Mouse (Mus musculus): ENCODE data around the gene Rcbtb2. TPM values are rescaled to one million over a fixed set of nuclear protein-coding genes. Genes with fewer than 3 reads are reported as not detected.
A peak's percentile ranks its signal among the peaks of the same experiment; 100 is the strongest.
"Not testable (repeated sequence)": the region's sequence is repeated elsewhere in the genome, so short reads cannot be mapped to it uniquely, and the experiment has no call there.

The Rcbtb2 gene
- polyA plus RNA-seq, 1 experiment from 2014 or later: 160 TPM

GRCm38 (mm10) chr14:73102270-73102865 is 20.5 kb upstream of the Rcbtb2 start:
- peak; percentile 28 for DNase-seq (ENCODE audit: low spot score)
- 70% methylated on average over 12 of the region's 12 CpGs for WGBS
- no peak for ATAC-seq (replicated peaks; ENCODE audit: low FRiP score)
- H3K4me3 ChIP-seq (ENCODE audit: low read depth, low read length): no peak overlapping the region
- no peak overlapping the region for H3K9ac ChIP-seq (ENCODE audit: low read length)
- no peaks in the 10 kb centered on the region for H3K9me3 ChIP-seq (ENCODE audit: control insufficient read depth, low read length)
- no peaks in the 10 kb centered on the region for H3K36me3 ChIP-seq (ENCODE audit: control insufficient read depth, insufficient read depth, low read length)
- no peak overlapping the region for H3K4me2 ChIP-seq (ENCODE audit: low read depth, low read length, severe bottlenecking)
- no peak overlapping the region for H3K27ac ChIP-seq (ENCODE audit: low read depth, low read length)
- H3K4me1 ChIP-seq (replicated peaks; ENCODE audit: control insufficient read depth, insufficient read depth, low read length): no peaks in the 10 kb centered on the region
- no peaks in the 10 kb centered on the region for H3K27me3 ChIP-seq (ENCODE audit: control insufficient read depth, insufficient read depth, low read length)

GRCm38 (mm10) chr14:73102986-73103385 is 19.9 kb upstream of the Rcbtb2 start:
- H3K27me3 ChIP-seq (ENCODE audit: control insufficient read depth, insufficient read depth, low read length); ATAC-seq (replicated peaks; ENCODE audit: low FRiP score): not testable (repeated sequence)

DNA sequence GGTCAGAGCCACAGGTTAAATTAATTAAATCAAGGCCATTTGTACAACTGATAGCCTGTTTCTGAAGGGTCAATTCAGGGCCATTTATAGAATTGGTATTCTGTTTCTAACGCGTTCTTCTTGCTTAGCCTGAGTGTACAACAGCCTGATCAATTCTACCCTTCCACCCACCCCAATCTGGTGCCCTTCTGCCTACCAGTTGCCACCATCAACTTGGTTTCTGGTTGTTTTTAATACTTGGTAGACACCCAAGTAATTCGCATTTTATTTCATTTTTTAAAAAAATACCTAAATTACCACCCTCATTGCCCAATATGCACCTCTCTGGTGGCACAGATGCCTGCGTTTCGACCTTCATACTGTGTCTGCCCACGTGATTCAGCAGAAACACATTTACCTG is 17.9 kb upstream of the Rcbtb2 start:
- 83% methylated on average over 6 of the region's 6 CpGs for WGBS
- ATAC-seq (replicated peaks; ENCODE audit: low FRiP score) (no peak), DNase-seq (ENCODE audit: low spot score) (no peak)
- no peaks in the 10 kb centered on the region for H3K36me3 ChIP-seq (ENCODE audit: control insufficient read depth, insufficient read depth, low read length)
- H3K4me1 ChIP-seq (replicated peaks; ENCODE audit: control insufficient read depth, insufficient read depth, low read length): no peaks in the 10 kb centered on the region
- no peak overlapping the region for H3K9ac ChIP-seq (ENCODE audit: low read length)
- no peaks in the 10 kb centered on the region for H3K9me3 ChIP-seq (ENCODE audit: control insufficient read depth, low read length)
- H3K4me2 ChIP-seq (ENCODE audit: low read depth, low read length, severe bottlenecking): no peak overlapping the region
- H3K4me3 ChIP-seq (ENCODE audit: low read depth, low read length): no peak overlapping the region
- H3K27ac ChIP-seq (ENCODE audit: low read depth, low read length): no peak overlapping the region
- H3K27me3 ChIP-seq (ENCODE audit: control insufficient read depth, insufficient read depth, low read length): no peaks in the 10 kb centered on the region

More at GRCm38 (mm10) chr14:73102986-73103385, 19.9 kb upstream of the Rcbtb2 start:
- WGBS: 28% methylated on average over 4 of the region's 4 CpGs
- not testable (repeated sequence) for H3K4me2 ChIP-seq (ENCODE audit: low read depth, low read length, severe bottlenecking); DNase-seq (ENCODE audit: low spot score); H3K36me3 ChIP-seq (ENCODE audit: control insufficient read depth, insufficient read depth, low read length); H3K9ac ChIP-seq (ENCODE audit: low read length); H3K27ac ChIP-seq (ENCODE audit: low read depth, low read length); H3K4me3 ChIP-seq (ENCODE audit: low read depth, low read length); H3K4me1 ChIP-seq (replicated peaks; ENCODE audit: control insufficient read depth, insufficient read depth, low read length); H3K9me3 ChIP-seq (ENCODE audit: control insufficient read depth, low read length)

DNA sequence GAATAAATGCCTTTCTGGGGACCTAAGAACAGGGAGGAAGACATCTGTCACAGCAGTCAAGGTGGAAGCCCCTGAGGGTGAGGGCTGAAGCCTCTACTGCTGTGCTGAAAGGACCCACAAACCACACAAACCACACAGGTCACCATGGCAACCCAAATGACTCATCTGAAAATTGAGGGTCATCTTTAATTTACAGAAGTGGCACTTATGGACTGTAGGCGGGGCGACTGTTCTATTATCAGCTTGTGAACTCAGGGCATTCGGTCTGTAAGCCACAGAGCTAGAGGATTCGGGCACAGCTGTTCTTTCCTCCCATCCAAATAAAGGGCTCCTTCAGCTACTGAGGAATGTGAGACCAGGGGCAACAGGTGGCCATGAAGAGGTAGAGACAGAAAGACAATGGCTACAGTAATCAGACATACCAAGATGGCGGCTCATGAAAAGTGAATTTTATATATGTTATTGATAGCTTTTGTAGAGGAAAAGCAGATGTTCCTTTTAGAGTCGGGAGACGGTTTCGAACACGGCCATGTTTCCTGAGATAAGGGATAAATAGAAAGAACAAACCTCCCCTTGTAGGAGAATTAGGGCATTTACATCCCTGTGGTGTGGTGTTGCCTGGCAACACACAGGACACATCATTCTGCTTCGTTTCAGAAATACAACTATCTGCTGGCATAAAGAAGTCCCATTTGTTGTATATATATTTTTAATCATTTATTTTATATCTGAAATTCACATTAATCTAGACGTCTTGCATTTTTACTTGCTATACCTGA is 17.2 kb upstream of the Rcbtb2 start:
- no peaks in the 10 kb centered on the region for H3K4me1 ChIP-seq (replicated peaks; ENCODE audit: control insufficient read depth, insufficient read depth, low read length)
- no peak overlapping the region for H3K27ac ChIP-seq (ENCODE audit: low read depth, low read length)
- DNase-seq (ENCODE audit: low spot score): peak; percentile 33
- H3K4me2 ChIP-seq (ENCODE audit: low read depth, low read length, severe bottlenecking): no peak overlapping the region
- WGBS: 72% methylated on average over 11 of the region's 11 CpGs
- ATAC-seq (replicated peaks; ENCODE audit: low FRiP score): peak; percentile 60; the same call in 1 of the 2 replicates
- H3K9ac ChIP-seq (ENCODE audit: low read length): no peak overlapping the region
- H3K36me3 ChIP-seq (ENCODE audit: control insufficient read depth, insufficient read depth, low read length): no peaks in the 10 kb centered on the region
- H3K4me3 ChIP-seq (ENCODE audit: low read depth, low read length): no peak overlapping the region
- no peaks in the 10 kb centered on the region for H3K9me3 ChIP-seq (ENCODE audit: control insufficient read depth, low read length)
- H3K27me3 ChIP-seq (ENCODE audit: control insufficient read depth, insufficient read depth, low read length): no peaks in the 10 kb centered on the region

GRCm38 (mm10) chr14:73106234-73106711 is 16.6 kb upstream of the Rcbtb2 start:
- no peaks in the 10 kb centered on the region for H3K4me1 ChIP-seq (replicated peaks; ENCODE audit: control insufficient read depth, insufficient read depth, low read length)
- H3K36me3 ChIP-seq (ENCODE audit: control insufficient read depth, insufficient read depth, low read length): no peaks in the 10 kb centered on the region
- no peak overlapping the region for H3K9ac ChIP-seq (ENCODE audit: low read length)
- H3K4me2 ChIP-seq (ENCODE audit: low read depth, low read length, severe bottlenecking): no peak overlapping the region
- DNase-seq (ENCODE audit: low spot score) (peak; percentile 63), ATAC-seq (replicated peaks; ENCODE audit: low FRiP score) (peak; percentile 51; the same call in 1 of the 2 replicates)
- no peaks in the 10 kb centered on the region for H3K9me3 ChIP-seq (ENCODE audit: control insufficient read depth, low read length)
- no peaks in the 10 kb centered on the region for H3K27me3 ChIP-seq (ENCODE audit: control insufficient read depth, insufficient read depth, low read length)
- no peak overlapping the region for H3K4me3 ChIP-seq (ENCODE audit: low read depth, low read length)
- 32% methylated on average over 8 of the region's 8 CpGs for WGBS
- H3K27ac ChIP-seq (ENCODE audit: low read depth, low read length): no peak overlapping the region

- Histone ChIP-seq H3K36me3 (ENCODE audit: control insufficient read depth, insufficient read depth, low read length) (no peaks in the 10 kb centered on the region), H3K4me1 (replicated peaks; ENCODE audit: control insufficient read depth, insufficient read depth, low read length) (no peaks in the 10 kb centered on the region), H3K9ac (ENCODE audit: low read length) (no peak overlapping the region), H3K4me2 (ENCODE audit: low read depth, low read length, severe bottlenecking) (no peak overlapping the region), H3K27ac (ENCODE audit: low read depth, low read length) (no peak overlapping the region), H3K27me3 (ENCODE audit: control insufficient read depth, insufficient read depth, low read length) (no peaks in the 10 kb centered on the region), H3K9me3 (ENCODE audit: control insufficient read depth, low read length) (no peaks in the 10 kb centered on the region), H3K4me3 (ENCODE audit: low read depth, low read length) (no peak overlapping the region)
- 53% methylated on average over 4 of the region's 4 CpGs for WGBS
- ATAC-seq (replicated peaks; ENCODE audit: low FRiP score) (no peak), DNase-seq (ENCODE audit: low spot score) (peak; percentile 34)
Measured at GRCm38 (mm10) chr14:73106957-73107356, 15.9 kb upstream of the Rcbtb2 start.

DNA sequence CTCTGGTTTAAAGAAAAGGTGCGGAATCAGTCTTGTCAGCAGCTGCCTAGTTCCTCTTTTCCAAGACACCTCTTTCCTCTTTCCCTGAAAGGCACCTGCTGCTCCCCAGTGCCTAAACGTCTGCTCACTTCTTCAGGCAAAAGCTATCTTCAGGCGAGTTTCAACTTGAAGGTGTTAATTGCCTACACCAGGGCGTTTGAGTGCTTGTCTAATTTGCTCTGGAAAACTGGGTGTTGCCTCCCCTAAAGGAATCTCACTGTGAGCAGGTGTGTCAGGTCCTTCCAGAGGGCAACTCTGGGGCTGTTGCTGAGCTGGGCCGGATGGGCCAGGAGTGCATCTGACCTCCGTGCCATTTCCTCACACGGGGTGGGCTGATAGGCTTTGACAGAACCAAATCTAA is 15.5 kb upstream of the Rcbtb2 start:
- 40% methylated on average over 7 of the region's 7 CpGs for WGBS
- H3K9me3 ChIP-seq (ENCODE audit: control insufficient read depth, low read length): no peaks in the 10 kb centered on the region
- no peaks in the 10 kb centered on the region for H3K36me3 ChIP-seq (ENCODE audit: control insufficient read depth, insufficient read depth, low read length)
- no peaks in the 10 kb centered on the region for H3K27me3 ChIP-seq (ENCODE audit: control insufficient read depth, insufficient read depth, low read length)
- H3K4me1 ChIP-seq (replicated peaks; ENCODE audit: control insufficient read depth, insufficient read depth, low read length): no peaks in the 10 kb centered on the region
- no peak overlapping the region for H3K4me2 ChIP-seq (ENCODE audit: low read depth, low read length, severe bottlenecking)
- no peak; the same call in 1 of the 2 replicates for ATAC-seq (replicated peaks; ENCODE audit: low FRiP score)
- DNase-seq (ENCODE audit: low spot score): peak; percentile 45
- no peak overlapping the region for H3K9ac ChIP-seq (ENCODE audit: low read length)
- H3K4me3 ChIP-seq (ENCODE audit: low read depth, low read length): no peak overlapping the region
- no peak overlapping the region for H3K27ac ChIP-seq (ENCODE audit: low read depth, low read length)

GRCm38 (mm10) chr14:73107952-73108351 is 14.9 kb upstream of the Rcbtb2 start:
- Histone ChIP-seq H3K9ac (ENCODE audit: low read length) (no peak overlapping the region), H3K4me3 (ENCODE audit: low read depth, low read length) (no peak overlapping the region), H3K4me1 (replicated peaks; ENCODE audit: control insufficient read depth, insufficient read depth, low read length) (no peaks in the 10 kb centered on the region), H3K27me3 (ENCODE audit: control insufficient read depth, insufficient read depth, low read length) (no peaks in the 10 kb centered on the region), H3K27ac (ENCODE audit: low read depth, low read length) (no peak overlapping the region), H3K9me3 (ENCODE audit: control insufficient read depth, low read length) (no peaks in the 10 kb centered on the region), H3K4me2 (ENCODE audit: low read depth, low read length, severe bottlenecking) (no peak overlapping the region), H3K36me3 (ENCODE audit: control insufficient read depth, insufficient read depth, low read length) (no peaks in the 10 kb centered on the region)
- ATAC-seq (replicated peaks; ENCODE audit: low FRiP score) (no peak), DNase-seq (ENCODE audit: low spot score) (no peak)
- 88% methylated on average over 6 of the region's 6 CpGs for WGBS
